25 mouse cellular contexts compared by ENCODE assay signal in genomic region chr19:29140933-29141332, GRCm38 (mm10). TPM values are rescaled to one million over a fixed set of nuclear protein-coding genes. Genes with fewer than 3 reads are reported as not detected.
DNase-seq lines count a peak whose midpoint lies in the region; ATAC-seq and TF ChIP-seq lines count a peak whose summit lies in the region.
"Had no signal": no experiment of that assay in that cellular context is flagged by ENCODE, and none has a peak within 500 bp of the region (broad histone marks: within the 10 kb centered on the region; RNA-seq: fewer than 3 reads in every experiment).

No protein-coding gene starts in this region.

- no peak for TF ChIP-seq CTCF in liver, embryonic 14.5 days (IDR thresholded peaks at IDR 0.05; ENCODE audit: low read depth)
- TF ChIP-seq CTCF in left cerebral cortex, adult 2 months (IDR thresholded peaks at IDR 0.05): no peak

- H3K9me3 ChIP-seq in heart, embryonic 11.5 days (replicated peaks; ENCODE audit: control insufficient read depth, low read length): no peaks in the 10 kb centered on the region
- no peaks in the 10 kb centered on the region for H3K9me3 ChIP-seq in liver, embryonic 14.5 days (ENCODE audit: control insufficient read depth, low read length)
- H3K9me3 ChIP-seq in stomach, embryonic 15.5 days: no peaks in the 10 kb centered on the region
- H3K9me3 ChIP-seq: embryonic facial prominence, embryonic 12.5 days; forebrain, embryonic 13.5 days; kidney, embryonic 15.5 days; limb, embryonic 15.5 days; midbrain, embryonic 13.5 days; neural tube, embryonic 12.5 days had no signal

- no peaks in the 10 kb centered on the region for H3K27me3 ChIP-seq in heart, embryonic 11.5 days (ENCODE audit: control insufficient read depth, insufficient read depth, low read length)
- no peaks in the 10 kb centered on the region for H3K27me3 ChIP-seq in liver, embryonic 14.5 days (ENCODE audit: control insufficient read depth, insufficient read depth, low read length)
- no peaks in the 10 kb centered on the region for H3K27me3 ChIP-seq in stomach, embryonic 15.5 days (replicated peaks)
- H3K27me3 ChIP-seq: embryonic facial prominence, embryonic 12.5 days; forebrain, embryonic 13.5 days; kidney, embryonic 15.5 days; limb, embryonic 15.5 days; midbrain, embryonic 13.5 days; neural tube, embryonic 12.5 days had no signal

- intact Hi-C loops in left cerebral cortex, adult 2 months (cut with DNase I): no loop called here

- H3K36me3 ChIP-seq in heart, embryonic 11.5 days (ENCODE audit: control insufficient read depth, insufficient read depth, low read length): peaks cover 7% of the 10 kb centered on the region; the same call in 1 of the 2 replicates
- peaks cover 31% of the 10 kb centered on the region for H3K36me3 ChIP-seq in liver, embryonic 14.5 days (replicated peaks; ENCODE audit: control insufficient read depth, insufficient read depth, low read depth)
- peaks cover 11% of the 10 kb centered on the region; the same call in 1 of the 2 replicates for H3K36me3 ChIP-seq in stomach, embryonic 15.5 days

- H3K4me1 ChIP-seq in heart, embryonic 11.5 days (ENCODE audit: control insufficient read depth, insufficient read depth, low read length): no peaks in the 10 kb centered on the region; the same call in 1 of the 2 replicates
- H3K4me1 ChIP-seq in liver, embryonic 14.5 days (replicated peaks; ENCODE audit: control insufficient read depth in 2 of 2, insufficient read depth in 2 of 2, low read length in 1 of 2): peaks cover 5 to 23% of the 10 kb centered on the region in 2 experiments
- H3K4me1 ChIP-seq in stomach, embryonic 15.5 days: no peaks in the 10 kb centered on the region
- H3K4me1 ChIP-seq: embryonic facial prominence, embryonic 12.5 days; forebrain, embryonic 13.5 days; kidney, embryonic 15.5 days; limb, embryonic 15.5 days; midbrain, embryonic 13.5 days; neural tube, embryonic 12.5 days had no signal

- ATAC-seq in heart, embryonic 11.5 days (replicated peaks; ENCODE audit: insufficient number of reproducible peaks, low FRiP score, low TSS enrichment): no peak
- ATAC-seq in liver, embryonic 14.5 days (ENCODE audit: insufficient read depth): peak; percentile 66
- ATAC-seq in stomach, embryonic 15.5 days (ENCODE audit: insufficient read depth, low FRiP score, low read depth): peak; percentile 31; the same call in 1 of the 2 replicates
- ATAC-seq in CD4-positive, CD25-positive, alpha-beta regulatory T cell, adult 4 months: no peak
- ATAC-seq: forebrain, embryonic 13.5 days; intestine, postnatal 0 days; midbrain, embryonic 13.5 days had no signal

- no peak overlapping the region for H3K9ac ChIP-seq in heart, embryonic 11.5 days (ENCODE audit: low read depth, low read length)
- no peak overlapping the region for H3K9ac ChIP-seq in liver, embryonic 14.5 days (replicated peaks)
- H3K9ac ChIP-seq in stomach, embryonic 15.5 days: no peak overlapping the region
- H3K9ac ChIP-seq: embryonic facial prominence, embryonic 12.5 days; forebrain, embryonic 13.5 days; kidney, embryonic 15.5 days; limb, embryonic 15.5 days; midbrain, embryonic 13.5 days; neural tube, embryonic 12.5 days had no signal

- H3K4me3 ChIP-seq in heart, embryonic 11.5 days (ENCODE audit: low read depth, low read length): no peak overlapping the region
- no peak overlapping the region for H3K4me3 ChIP-seq in liver, embryonic 14.5 days (ENCODE audit: insufficient read depth in 1 of 2, low read depth in 2 of 2, low read length in 2 of 2)
- no peak overlapping the region for H3K4me3 ChIP-seq in stomach, embryonic 15.5 days (replicated peaks)
- no peak overlapping the region for H3K4me3 ChIP-seq in left cerebral cortex, adult 2 months
- H3K4me3 ChIP-seq: embryonic facial prominence, embryonic 12.5 days; erythroblast, embryonic 14.5 days; forebrain, embryonic 13.5 days; kidney, embryonic 15.5 days; limb, embryonic 15.5 days; midbrain, embryonic 13.5 days; neural tube, embryonic 12.5 days had no signal

- no peak overlapping the region for H3K27ac ChIP-seq in heart, embryonic 11.5 days (ENCODE audit: low read depth, low read length)
- H3K27ac ChIP-seq in liver, embryonic 14.5 days: no peak overlapping the region
- H3K27ac ChIP-seq in stomach, embryonic 15.5 days: no peak overlapping the region
- no peak overlapping the region for H3K27ac ChIP-seq in left cerebral cortex, adult 2 months
- H3K27ac ChIP-seq: embryonic facial prominence, embryonic 12.5 days; forebrain, embryonic 13.5 days; kidney, embryonic 15.5 days; limb, embryonic 15.5 days; macrophage; midbrain, embryonic 13.5 days; neural tube, embryonic 12.5 days had no signal

- DNase-seq in heart, adult 11 months: peak; percentile 77
- DNase-seq in c-Kit-positive CD71-positive TER-119-negative erythroid progenitor cells, embryonic 14.5 days (ENCODE audit: low read depth): peak; percentile 56
- DNase-seq in liver, embryonic 14.5 days (ENCODE audit: low read depth in 3 of 3, low spot score in 3 of 3): no peak
- no peak for DNase-seq in cerebellum, postnatal 14 days
- no peak for DNase-seq in left cerebral cortex, adult 2 months (ENCODE audit: extremely low spot score in 1 of 2, low spot score in 2 of 2)
- DNase-seq: adrenal gland, postnatal 25 days; cerebellum, adult 11-12 months; cerebellum, postnatal 10 days; gastrocnemius, postnatal 36 days; heart, postnatal 10 days; kidney, postnatal 36 days; layer of hippocampus, adult 9-11 months; right cerebral cortex, postnatal 4 days had no signal

- 89% methylated on average over 16 of the region's 16 CpGs for WGBS in heart, embryonic 11.5 days (ENCODE audit: insufficient replicate concordance)
- WGBS in liver, embryonic 14.5 days (ENCODE audit: insufficient replicate concordance): 56% methylated on average over 16 of the region's 16 CpGs
- 80% methylated on average over 16 of the region's 16 CpGs for WGBS in stomach, embryonic 15.5 days

- H3K4me2 ChIP-seq in heart, embryonic 11.5 days: no peak overlapping the region
- no peak overlapping the region for H3K4me2 ChIP-seq in liver, embryonic 14.5 days (ENCODE audit: low read depth)
- no peak overlapping the region for H3K4me2 ChIP-seq in stomach, embryonic 15.5 days
- H3K4me2 ChIP-seq: embryonic facial prominence, embryonic 12.5 days; forebrain, embryonic 13.5 days; kidney, embryonic 15.5 days; limb, embryonic 15.5 days; midbrain, embryonic 13.5 days; neural tube, embryonic 12.5 days had no signal

- peak; percentile 51; the same call in 1 of the 2 replicates for TF ChIP-seq EP300 in liver, embryonic 14.5 days (IDR thresholded peaks at IDR 0.05; ENCODE audit: low read depth)

RNA-seq across cellular contexts. Expression of gene Rcl1, which starts 39.8 kb away (rescaled TPM):
- polyA plus RNA-seq in heart, embryonic 11.5 days (2014; fragmentation: Nextera tagmentation; extraction: Ambion mirVana): 26.4 and 27.8 TPM in 2 replicates
- 22.3 and 31.4 TPM in 2 replicates for polyA plus RNA-seq in liver, embryonic 14.5 days (2012; rRNA removed)
- polyA plus RNA-seq in liver, embryonic 14.5 days (2014; fragmentation: Nextera tagmentation; extraction: Ambion mirVana): 52.1 and 54.8 TPM in 2 replicates
- polyA plus RNA-seq in stomach, embryonic 15.5 days (2015; fragmentation: Nextera tagmentation; extraction: Ambion mirVana): 57.0 and 57.7 TPM in 2 replicates
- 10 to 100 TPM; 22.2 to 26.9 TPM for polyA plus RNA-seq in CD4-positive, CD25-positive, alpha-beta regulatory T cell, adult 4 months (2017; shearing (Covaris generic))
- 10 to 100 TPM; 15.5 to 15.7 TPM for total RNA-seq in left cerebral cortex, adult 2 months (2021)

Comparison
In these comparisons a context has a peak if more than half of its experiments do, and no peak if none do; other contexts are left out.
1. DNase-seq: peak in heart, adult 11 months (single experiment) and c-Kit-positive CD71-positive TER-119-negative erythroid progenitor cells, embryonic 14.5 days (single experiment); none in liver, embryonic 14.5 days (0 of 3), cerebellum, postnatal 14 days (0 of 2) and left cerebral cortex, adult 2 months (0 of 2).
2. ATAC-seq: peak in liver, embryonic 14.5 days (single experiment) and stomach, embryonic 15.5 days (single experiment); none in heart, embryonic 11.5 days (single experiment) and CD4-positive, CD25-positive, alpha-beta regulatory T cell, adult 4 months (single experiment).